Mouse (Mus musculus): ENCODE results near the gene Dnajc7.

DNA sequence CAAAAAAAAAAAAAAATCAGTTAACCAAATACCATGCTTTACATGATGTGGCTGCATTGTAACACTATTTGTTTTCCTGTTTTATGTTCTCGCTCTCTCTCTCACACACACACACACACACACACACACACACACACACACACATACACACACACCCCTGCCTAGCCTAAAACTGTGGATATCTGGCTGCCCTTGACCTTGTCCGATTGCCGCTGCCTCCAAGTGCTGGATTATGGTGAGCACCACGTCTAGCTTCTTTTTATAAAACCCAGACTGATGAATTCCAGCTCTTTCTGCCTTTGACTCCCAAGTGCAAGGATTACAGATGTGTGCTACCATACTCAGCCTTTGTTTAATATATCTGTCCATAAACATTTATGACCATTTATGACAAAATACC is 2.5 kb downstream of the Dnajc7 start:
- TF ChIP-seq CTCF (IDR thresholded peaks at IDR 0.05; ENCODE audit: control insufficient read depth, insufficient read depth, low read length) (no peak), POLR2A (IDR thresholded peaks at IDR 0.05; ENCODE audit: borderline replicate concordance, control insufficient read depth, low read depth, low read length) (no peak)

Data from bone marrow, adult 2 months (tissue).